Mouse (Mus musculus) G1E (cell line): Measurements from ENCODE around the gene Lrrc49. TPM values are rescaled to one million over a fixed set of nuclear protein-coding genes. Genes with fewer than 3 reads are reported as not detected.

Experiments used
- ATAC-seq: 2 replicates; pipeline ENCODE4 v1.8.0; 2016; ENCODE audit warnings: mild to moderate bottlenecking; ENCODE audit not compliant: insufficient number of reproducible peaks, poor library complexity, low FRiP score, severe bottlenecking; ENCODE audit errors: extremely low read depth
- DNase-seq: peaks from one replicate; pipeline ENCODE4 v3.0.0; 2012; ENCODE audit warnings: low spot score
- H3K27me3 ChIP-seq: 2 replicates; pipeline ENCODE4 v1.6.1; 2012; ENCODE audit warnings: mild to moderate bottlenecking, low read length, inconsistent platforms; ENCODE audit not compliant: insufficient read depth
- H3K36me3 ChIP-seq: replicated peaks from 2 replicates; pipeline ENCODE3; 2012; ENCODE audit warnings: mild to moderate bottlenecking, inconsistent platforms
- H3K4me1 ChIP-seq: 2 replicates; pipeline ENCODE4 v1.6.1; 2012; ENCODE audit warnings: low read depth, low read length, inconsistent platforms, mixed read lengths; ENCODE audit not compliant: insufficient read depth
- H3K4me3 ChIP-seq: 2 replicates; pipeline ENCODE4 v1.5.1; 2012; ENCODE audit warnings: low read depth, mild to moderate bottlenecking, inconsistent platforms, low read length, moderate library complexity, mixed read lengths
- H3K9me3 ChIP-seq: replicated peaks from 2 replicates; pipeline ENCODE4 v1.6.1; 2012; ENCODE audit warnings: inconsistent platforms
- CTCF ChIP-seq: IDR thresholded peaks from 2 replicates; pipeline ENCODE4 v1.5.1; 2012; ENCODE audit warnings: low read depth, low read length, inconsistent platforms, mixed read lengths
- GATA1 ChIP-seq: IDR thresholded peaks from 2 replicates; pipeline ENCODE4 v1.6.1; 2012; ENCODE audit warnings: borderline replicate concordance, low read length, inconsistent platforms, mixed read lengths
- GATA2 ChIP-seq: IDR thresholded peaks from 2 replicates; pipeline ENCODE4 v1.6.1; 2012; ENCODE audit warnings: low read depth, low read length, inconsistent platforms, borderline replicate concordance
- POLR2AphosphoS5 ChIP-seq: IDR thresholded peaks from 2 replicates; pipeline ENCODE4 v1.6.1; 2012; ENCODE audit warnings: low read depth, low read length, inconsistent platforms; ENCODE audit not compliant: insufficient replicate concordance
- TAL1 ChIP-seq: conservative IDR thresholded peaks from 2 replicates; pipeline ENCODE4 v1.6.1; 2012; ENCODE audit warnings: low read depth, low read length, inconsistent platforms, mixed read lengths
- polyA plus RNA-seq: library from polyadenylated mRNA; stranded (reverse); fragments of >175 nt; gene quantifications from 2 replicates; pipeline ENCODE4 v1.2.3, GENCODE M21; 2012
- total RNA-seq, 2 experiments: library from RNA; stranded (forward) in 1 of 2; stranded (reverse) in 1 of 2; fragments of 200-1000 nt in 1 of 2; fragments of >200 nt in 1 of 2; fragmentation: Nextera tagmentation in 1 of 2; gene quantifications; 2 replicates each; pipeline ENCODE4 v1.2.3; 2014 to 2017

Lrrc49 gene
- total and polyA plus RNA-seq, 3 experiments, result 0.11 to 2.5 (median 1.1) TPM

DNA sequence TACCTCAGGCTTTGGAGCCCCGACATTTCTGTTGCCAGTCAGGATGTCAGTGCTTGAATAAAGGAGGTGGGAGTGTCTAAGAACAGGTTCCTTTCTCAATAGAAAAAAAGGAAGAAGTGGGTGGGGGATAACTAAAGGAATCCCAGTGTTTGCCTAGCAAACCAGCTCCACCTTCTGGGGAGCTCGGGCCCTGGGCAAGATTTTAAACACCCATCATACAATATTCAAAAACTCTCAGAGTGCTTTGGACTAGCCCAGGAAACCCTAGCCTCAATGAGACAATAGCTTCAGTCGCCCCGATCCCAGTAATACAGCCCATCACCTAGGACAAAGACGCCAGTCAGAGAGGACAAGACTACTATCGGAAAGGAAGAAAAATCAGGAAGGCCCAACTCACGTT is 543 bp downstream of the Lrrc49 start:
- peaks cover 4% of the 10 kb centered on the region for H3K4me1 ChIP-seq
- H3K4me3 ChIP-seq, result peak overlapping the region; percentile 68
- H3K27me3 ChIP-seq, result peaks cover 11% of the 10 kb centered on the region
- no peaks in the 10 kb centered on the region for H3K36me3 ChIP-seq
- DNase-seq (no peak), ATAC-seq (no peak)
- H3K9me3 ChIP-seq, result no peaks in the 10 kb centered on the region; the same call in 1 of the 2 replicates
- no peak for TF ChIP-seq POLR2AphosphoS5
- no peak for TF ChIP-seq GATA1
- TF ChIP-seq TAL1, result no peak
- TF ChIP-seq CTCF, result no peak
- TF ChIP-seq GATA2, result no peak

DNA sequence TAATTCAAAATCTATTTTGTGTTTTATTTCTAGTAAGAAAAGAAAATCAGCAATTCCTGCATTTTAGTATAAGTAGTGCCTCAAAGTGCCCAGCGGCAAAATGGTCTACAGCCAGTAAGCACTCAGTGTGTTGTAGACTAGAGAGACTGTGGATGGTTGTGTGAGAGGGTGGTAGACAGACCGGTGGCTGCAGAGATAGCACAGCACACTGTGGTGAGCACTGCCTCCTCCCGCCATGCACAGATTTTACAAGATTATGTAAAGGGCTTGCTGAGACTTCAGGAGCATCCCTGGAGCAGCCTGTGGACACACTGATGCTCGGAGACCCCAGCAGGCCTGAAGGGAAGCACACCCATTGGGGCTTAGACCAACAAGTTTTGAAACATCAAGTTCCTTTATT is 5.2 kb downstream of the Lrrc49 start:
- no peak for TF ChIP-seq POLR2AphosphoS5
- no peak for TF ChIP-seq CTCF
- TF ChIP-seq GATA2, result no peak
- no peak for TF ChIP-seq GATA1
- TF ChIP-seq TAL1, result no peak
- Histone ChIP-seq H3K9me3 (no peaks in the 10 kb centered on the region), H3K4me3 (no peak overlapping the region), H3K36me3 (no peaks in the 10 kb centered on the region), H3K27me3 (peaks cover 5% of the 10 kb centered on the region; the same call in 1 of the 2 replicates), H3K4me1 (no peaks in the 10 kb centered on the region; the same call in 1 of the 2 replicates)
- ATAC-seq (no peak), DNase-seq (no peak)

DNA sequence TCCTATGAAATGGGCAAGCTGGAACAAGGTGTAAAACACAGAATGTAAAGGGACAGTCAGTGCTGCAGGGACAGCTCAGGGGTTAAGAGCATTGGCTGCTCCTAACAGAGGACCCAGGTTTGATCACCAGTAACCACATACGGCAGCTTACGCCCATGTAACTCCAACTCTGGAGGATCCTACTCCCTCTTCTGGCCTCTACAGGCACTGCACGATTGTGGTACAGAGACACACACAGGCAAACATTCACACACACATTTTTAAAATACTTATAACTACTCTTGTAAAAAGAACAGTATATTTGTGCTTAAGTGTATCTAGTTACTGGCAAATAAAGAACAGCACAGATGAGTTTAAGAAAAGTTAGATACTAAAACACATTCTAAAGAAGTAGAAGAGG is 7.0 kb downstream of the Lrrc49 start:
- H3K36me3 ChIP-seq, result no peaks in the 10 kb centered on the region
- ATAC-seq (no peak), DNase-seq (no peak)
- no peaks in the 10 kb centered on the region for H3K9me3 ChIP-seq
- H3K27me3 ChIP-seq, result 0 out of 2 replicates have a peak, but pooled peaks cover 3% of the 10 kb centered on the region
- no peaks in the 10 kb centered on the region for H3K4me1 ChIP-seq
- TF ChIP-seq CTCF (no peak), GATA2 (no peak), GATA1 (no peak), TAL1 (no peak), POLR2AphosphoS5 (no peak)
- H3K4me3 ChIP-seq, result no peak overlapping the region

DNA sequence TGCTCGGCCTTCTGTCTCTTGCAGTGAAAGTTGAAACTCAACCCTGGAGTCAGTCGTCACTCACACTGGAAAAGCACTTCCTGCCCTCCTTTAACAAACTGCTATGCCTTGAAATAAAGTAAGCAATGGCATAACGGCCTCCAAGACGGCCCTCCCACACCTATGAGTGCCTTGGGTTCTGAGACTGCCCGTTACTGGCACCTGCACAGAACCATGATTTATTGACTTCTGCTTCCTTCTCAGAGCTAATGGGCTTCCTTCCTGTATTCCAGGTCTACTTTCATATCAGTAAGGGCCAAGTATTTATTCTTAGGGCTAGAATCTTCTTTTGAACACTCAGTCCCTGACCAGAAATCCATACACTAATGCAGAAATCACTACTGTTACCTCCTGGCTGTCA is 9.0 kb downstream of the Lrrc49 start:
- no peak for DNase-seq
- no peaks in the 10 kb centered on the region for H3K36me3 ChIP-seq
- H3K9me3 ChIP-seq, result no peaks in the 10 kb centered on the region
- TF ChIP-seq TAL1 (no peak), CTCF (no peak), GATA2 (no peak), POLR2AphosphoS5 (no peak), GATA1 (no peak)
- H3K4me3 ChIP-seq, result no peak overlapping the region
- H3K4me1 ChIP-seq, result no peaks in the 10 kb centered on the region
- no peak for ATAC-seq
- H3K27me3 ChIP-seq, result 0 out of 2 replicates have a peak, but pooled peaks cover 3% of the 10 kb centered on the region

DNA sequence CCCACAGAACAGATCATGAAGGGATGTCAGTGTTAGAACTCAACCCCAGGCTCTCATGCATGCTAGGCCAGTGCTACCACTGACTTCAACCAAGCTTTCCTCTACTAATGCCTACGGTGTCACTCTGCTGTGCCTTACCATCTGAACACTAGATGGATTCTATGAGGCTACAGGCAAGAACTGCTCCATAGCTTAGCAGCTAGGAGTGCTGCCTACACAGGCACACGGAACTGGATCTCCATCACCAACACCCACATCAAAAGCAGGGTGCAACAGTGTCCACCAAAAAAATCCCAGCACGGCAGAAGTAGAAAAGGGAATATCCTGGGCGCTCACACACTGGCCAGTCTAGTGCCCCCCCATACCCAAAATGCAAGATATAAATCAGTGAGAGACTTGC is 11.5 kb downstream of the Lrrc49 start:
- TF ChIP-seq TAL1 (no peak), GATA1 (no peak), POLR2AphosphoS5 (no peak), GATA2 (no peak), CTCF (no peak)
- Histone ChIP-seq H3K4me1 (no peaks in the 10 kb centered on the region), H3K27me3 (no peaks in the 10 kb centered on the region), H3K4me3 (no peak overlapping the region), H3K36me3 (no peaks in the 10 kb centered on the region), H3K9me3 (no peaks in the 10 kb centered on the region)
- ATAC-seq (no peak), DNase-seq (no peak)

DNA sequence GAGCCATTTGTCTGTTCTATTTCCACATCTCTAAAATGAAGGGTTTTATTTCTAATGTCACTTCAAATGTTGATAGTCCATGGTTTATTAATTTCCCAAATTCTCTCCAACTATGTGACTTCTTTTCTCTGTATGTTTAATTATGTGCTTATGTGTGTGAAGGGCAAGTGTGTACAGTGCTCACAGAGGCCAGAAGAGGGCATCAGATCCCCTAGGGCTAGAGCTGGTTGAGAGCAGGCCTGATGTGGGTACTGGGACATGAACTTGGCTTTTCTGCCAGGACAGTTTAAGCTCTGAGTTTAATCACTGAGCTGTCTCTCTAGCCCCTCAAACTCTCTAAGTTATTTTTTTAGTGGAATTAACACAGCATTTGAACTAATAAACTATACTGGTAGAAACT is 13.2 kb downstream of the Lrrc49 start:
- H3K36me3 ChIP-seq, result no peaks in the 10 kb centered on the region
- H3K27me3 ChIP-seq, result no peaks in the 10 kb centered on the region
- H3K4me3 ChIP-seq, result no peak overlapping the region
- TF ChIP-seq TAL1 (no peak), GATA2 (no peak), CTCF (no peak), POLR2AphosphoS5 (no peak), GATA1 (no peak)
- no peaks in the 10 kb centered on the region for H3K9me3 ChIP-seq
- no peak for ATAC-seq
- no peak for DNase-seq
- H3K4me1 ChIP-seq, result no peaks in the 10 kb centered on the region

DNA sequence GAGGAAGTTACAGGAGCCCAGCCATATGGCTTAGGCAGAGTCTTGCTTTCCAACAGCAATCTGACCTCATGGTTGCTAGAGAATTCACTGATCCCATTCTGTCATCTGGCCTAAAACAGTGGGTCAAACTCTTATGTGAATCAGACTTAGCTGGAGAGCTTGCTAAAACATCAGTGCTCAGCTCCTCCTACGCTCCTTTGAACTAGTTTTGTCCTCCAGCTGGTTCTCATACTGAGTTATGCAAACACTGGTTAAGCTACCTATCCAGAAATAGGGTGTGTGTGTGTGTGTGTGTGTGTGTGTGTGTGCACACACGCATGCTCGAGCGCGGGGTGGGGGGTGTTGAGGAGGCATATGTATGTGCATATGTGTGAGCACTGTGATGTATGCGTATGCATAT is 15.4 kb downstream of the Lrrc49 start:
- Histone ChIP-seq H3K36me3 (no peaks in the 10 kb centered on the region), H3K27me3 (0 out of 2 replicates have a peak, but pooled peaks cover 4% of the 10 kb centered on the region), H3K9me3 (no peaks in the 10 kb centered on the region), H3K4me1 (no peaks in the 10 kb centered on the region), H3K4me3 (no peak overlapping the region)
- DNase-seq, result no peak
- no peak for TF ChIP-seq GATA2
- no peak for TF ChIP-seq CTCF
- no peak for TF ChIP-seq TAL1
- no peak for ATAC-seq
